Mouse (Mus musculus) olfactory bulb, adult 2 months (tissue): ENCODE results near the gene Ust.
A peak's percentile ranks its signal among the peaks of the same experiment; 100 is the strongest.

Experiments
- CTCF ChIP-seq: fragments of 200-500 bp; IDR thresholded peaks from 2 replicates; pipeline ENCODE4 v1.5.1; 2012; ENCODE audit warnings: low read depth, mild to moderate bottlenecking, low read length, moderate library complexity; ENCODE audit not compliant: insufficient read depth
- POLR2A ChIP-seq: fragments of 200-500 bp; IDR thresholded peaks from 2 replicates; pipeline ENCODE4 v1.6.1; 2012; ENCODE audit warnings: mild to moderate bottlenecking, low read depth, low read length, moderate library complexity; ENCODE audit not compliant: insufficient read depth

GRCm38 (mm10) chr10:8518141-8519013 lies at the start of gene Ust:
- TF ChIP-seq CTCF (no peak), POLR2A (0 out of 2 replicates have a peak, but pooled peaks have one; percentile 27)
